Mouse (Mus musculus) monocyte, adult 2 months (primary cell): ENCODE data around the gene Bcl9l.
"Not testable (repeated sequence)": the region's sequence is repeated elsewhere in the genome, so short reads cannot be mapped to it uniquely, and the experiment has no call there.

Experiments used
- DNase-seq, 2 experiments: peaks; one replicate each; pipeline ENCODE4 v3.0.0; 2022; ENCODE audit warnings: low spot score in 2 of 2, low read depth in 1 of 2

The Bcl9l gene

GRCm38 (mm10) chr9:44482552-44482951, at the start of gene Bcl9l:
Gene Bcl9l (plus strand): TSS chr9:44482825.
- peak; percentile 66 to 78 for DNase-seq

GRCm38 (mm10) chr9:44435747-44436146, 46.9 kb upstream of the Bcl9l start:
- peak; percentile 44 to 56 for DNase-seq

- DNase-seq = no peak
Observed at GRCm38 (mm10) chr9:44440961-44441360, 41.7 kb upstream of the Bcl9l start, which contains the start of gene Foxr1. Gene Foxr1 (minus strand): TSS chr9:44441136.

- DNase-seq = not testable (repeated sequence)
Observed at GRCm38 (mm10) chr9:44444402-44445025, 38.1 kb upstream of the Bcl9l start.

GRCm38 (mm10) chr9:44450387-44450786, 32.2 kb upstream of the Bcl9l start:
- no peak for DNase-seq

- DNase-seq = peak; percentile 32 to 71
Observed at GRCm38 (mm10) chr9:44454132-44454890, 28.3 kb upstream of the Bcl9l start.

- DNase-seq = no peak
Observed at GRCm38 (mm10) chr9:44454891-44455220, 27.8 kb upstream of the Bcl9l start, which contains the start of gene Upk2. Gene Upk2 (minus strand): TSS chr9:44454976.

- no peak for DNase-seq
Observed at GRCm38 (mm10) chr9:44457035-44457742, 25.4 kb upstream of the Bcl9l start.

GRCm38 (mm10) chr9:44461950-44462349, 20.7 kb upstream of the Bcl9l start:
- DNase-seq = peak; percentile 57 to 72

GRCm38 (mm10) chr9:44468224-44468623, 14.4 kb upstream of the Bcl9l start:
- no peak for DNase-seq

GRCm38 (mm10) chr9:44468800-44469199, 13.8 kb upstream of the Bcl9l start:
- no peak for DNase-seq

- DNase-seq = no peak
Observed at GRCm38 (mm10) chr9:44473184-44473583, 9.4 kb upstream of the Bcl9l start.

GRCm38 (mm10) chr9:44474327-44474726, 8.3 kb upstream of the Bcl9l start:
- DNase-seq = no peak

GRCm38 (mm10) chr9:44475936-44476335, 6.7 kb upstream of the Bcl9l start:
- no peak for DNase-seq

GRCm38 (mm10) chr9:44477339-44478228, 5.0 kb upstream of the Bcl9l start:
- peak in 1 of 2 experiments; percentile 52 for DNase-seq

- no peak for DNase-seq
Observed at GRCm38 (mm10) chr9:44478229-44478921, 4.2 kb upstream of the Bcl9l start.

- DNase-seq = no peak
Observed at GRCm38 (mm10) chr9:44478959-44479605, 3.5 kb upstream of the Bcl9l start.

GRCm38 (mm10) chr9:44479628-44480428, 2.8 kb upstream of the Bcl9l start:
- peak; percentile 21 to 39 for DNase-seq

- no peak for DNase-seq
Observed at GRCm38 (mm10) chr9:44482112-44482511, 513 bp upstream of the Bcl9l start.
